Mouse (Mus musculus): ENCODE results near the gene Gm10282.

GRCm38 (mm10) chr8:72301497-72301896 is 3.6 kb downstream of the Gm10282 start:
- TF ChIP-seq CTCF (IDR thresholded peaks at IDR 0.05; ENCODE audit: low read depth): no peak
- TF ChIP-seq EP300 (optimal IDR thresholded peaks at IDR 0.05): no peak

Measured in stomach, postnatal 0 days (tissue).